Mouse (Mus musculus) thymus, adult 2 months (tissue): ENCODE data around the gene 4930548H24Rik. TPM values are rescaled to one million over a fixed set of nuclear protein-coding genes. Genes with fewer than 3 reads are reported as not detected.

Experiments
- DNase-seq: peaks from one replicate; pipeline ENCODE4 v3.0.0; 2021
- H3K27ac ChIP-seq: fragments of 200-500 bp; 2 replicates; pipeline ENCODE4 v1.5.1; 2012; ENCODE audit warnings: low read length, control low read depth; ENCODE audit not compliant: control insufficient read depth, insufficient read depth
- H3K27me3 ChIP-seq: fragments of 200-500 bp; 2 replicates; pipeline ENCODE4 v1.6.1; 2012; ENCODE audit warnings: mild to moderate bottlenecking, low read length, moderate library complexity, mixed read lengths; ENCODE audit not compliant: control insufficient read depth, insufficient read depth
- H3K36me3 ChIP-seq: fragments of 200-500 bp; 2 replicates; pipeline ENCODE4 v1.6.1; 2012; ENCODE audit warnings: mild to moderate bottlenecking, low read length, moderate library complexity; ENCODE audit not compliant: control insufficient read depth, insufficient read depth
- H3K4me1 ChIP-seq: fragments of 200-500 bp; replicated peaks from 2 replicates; pipeline ENCODE4 v1.6.1; 2012; ENCODE audit warnings: low read length; ENCODE audit not compliant: control insufficient read depth, insufficient read depth
- H3K4me3 ChIP-seq: fragments of 200-500 bp; 2 replicates; pipeline ENCODE4 v1.5.1; 2012; ENCODE audit warnings: mild to moderate bottlenecking, low read length, control low read depth, moderate library complexity; ENCODE audit not compliant: control insufficient read depth, insufficient read depth
- CTCF ChIP-seq: fragments of 200-500 bp; IDR thresholded peaks from 2 replicates; pipeline ENCODE4 v1.5.1; 2012; ENCODE audit warnings: mild to moderate bottlenecking, control low read depth, low read length, moderate library complexity, borderline replicate concordance; ENCODE audit not compliant: control insufficient read depth, poor library complexity, insufficient read depth; ENCODE audit errors: extremely low read depth
- POLR2A ChIP-seq: fragments of 200-500 bp; IDR thresholded peaks from 2 replicates; pipeline ENCODE4 v1.6.1; 2012; ENCODE audit warnings: mild to moderate bottlenecking, low read length, control low read depth, moderate library complexity; ENCODE audit not compliant: control insufficient read depth, poor library complexity, insufficient read depth; ENCODE audit errors: extremely low read depth
- WGBS: fragments of 180-500 bp; shearing (Covaris S2); methylation state at CpG from one replicate; pipeline ENCODE4 v1.1.7; 2018; 5-methylcytosine and 5-hydroxymethylcytosine counted together
- polyA plus RNA-seq: library from polyadenylated mRNA; depleted of rRNA; stranded (reverse); fragments of >200 nt; gene quantifications from 2 replicates; pipeline ENCODE4 v1.2.3, GENCODE M21; 2012; rRNA removed

Gene 4930548H24Rik
- polyA plus RNA-seq, 1 experiment, result 0.05 TPM

DNA sequence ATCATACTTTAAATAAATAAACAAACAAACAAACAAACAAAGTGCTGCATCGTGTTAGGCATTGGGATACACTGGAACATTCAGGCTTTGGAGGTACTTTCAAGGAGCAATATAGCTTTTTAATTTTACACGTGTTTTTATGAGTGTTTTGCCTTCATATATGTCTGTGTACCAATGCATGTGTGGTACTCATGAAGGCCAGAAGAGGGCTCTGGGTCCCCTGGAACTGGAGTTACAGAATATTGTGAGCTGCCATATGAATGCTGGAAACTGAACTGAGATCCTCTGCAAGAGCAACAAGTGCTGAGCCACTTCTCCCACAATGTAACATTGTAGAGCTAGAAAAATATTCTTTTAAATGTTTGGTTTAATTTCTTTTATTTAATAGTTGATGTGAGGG is 49.7 kb downstream of the 4930548H24Rik start:
- H3K4me3 ChIP-seq, result no peak overlapping the region
- H3K27ac ChIP-seq, result no peak overlapping the region
- H3K36me3 ChIP-seq, result peaks cover 63% of the 10 kb centered on the region
- WGBS, result 93% methylated on average over 2 of the region's 2 CpGs
- no peaks in the 10 kb centered on the region for H3K27me3 ChIP-seq
- no peak for DNase-seq
- TF ChIP-seq POLR2A, result no peak
- TF ChIP-seq CTCF, result no peak
- no peaks in the 10 kb centered on the region for H3K4me1 ChIP-seq

Other genes with a start within 250 kb of the 4930548H24Rik start
- 261 and 301 TPM in 2 replicates for gene Nrbp1, start 244.9 kb upstream of the 4930548H24Rik start, polyA plus RNA-seq
- gene Gm9970, start 244.5 kb upstream of the 4930548H24Rik start, polyA plus RNA-seq, result 0.29 and 0.69 TPM in 2 replicates
- gene Krtcap3, start 234.0 kb upstream of the 4930548H24Rik start, polyA plus RNA-seq, result 48.1 and 56.2 TPM in 2 replicates
- gene Ift172, start 194.6 kb upstream of the 4930548H24Rik start, polyA plus RNA-seq, result 19.1 and 21.6 TPM in 2 replicates
- gene Fndc4, start 189.7 kb upstream of the 4930548H24Rik start, polyA plus RNA-seq, result 1.8 and 2.4 TPM in 2 replicates
- gene Gckr, start 188.3 kb upstream of the 4930548H24Rik start, polyA plus RNA-seq, result 0.05 and 0.64 TPM in 2 replicates
- gene Zfp512, start 33.3 kb upstream of the 4930548H24Rik start, polyA plus RNA-seq, result 25.3 and 27.1 TPM in 2 replicates
- gene Gpn1, start 9.0 kb downstream of the 4930548H24Rik start, polyA plus RNA-seq, result 15.4 and 19.3 TPM in 2 replicates
- 23.3 and 25.1 TPM in 2 replicates for gene Slc4a1ap, start 41.3 kb downstream of the 4930548H24Rik start, polyA plus RNA-seq
- gene Supt7l, start 42.1 kb downstream of the 4930548H24Rik start, polyA plus RNA-seq, result 13.3 and 16.7 TPM in 2 replicates
- 23.1 and 27.6 TPM in 2 replicates for gene Mrpl33, start 111.2 kb downstream of the 4930548H24Rik start, polyA plus RNA-seq
- 8.1 TPM in 2 replicates for gene Rbks, start 211.9 kb downstream of the 4930548H24Rik start, polyA plus RNA-seq
- gene Babam2, start 211.9 kb downstream of the 4930548H24Rik start, polyA plus RNA-seq, result 16.1 and 18.3 TPM in 2 replicates